Mouse (Mus musculus) skeletal muscle tissue, adult 2 months (tissue): ENCODE measurements around the gene Itsn1.

Experiments used
- DNase-seq: peaks from one replicate; pipeline ENCODE4 v3.0.0-alpha.2; 2012; ENCODE audit warnings: low read depth, low spot score

The Itsn1 gene

DNA sequence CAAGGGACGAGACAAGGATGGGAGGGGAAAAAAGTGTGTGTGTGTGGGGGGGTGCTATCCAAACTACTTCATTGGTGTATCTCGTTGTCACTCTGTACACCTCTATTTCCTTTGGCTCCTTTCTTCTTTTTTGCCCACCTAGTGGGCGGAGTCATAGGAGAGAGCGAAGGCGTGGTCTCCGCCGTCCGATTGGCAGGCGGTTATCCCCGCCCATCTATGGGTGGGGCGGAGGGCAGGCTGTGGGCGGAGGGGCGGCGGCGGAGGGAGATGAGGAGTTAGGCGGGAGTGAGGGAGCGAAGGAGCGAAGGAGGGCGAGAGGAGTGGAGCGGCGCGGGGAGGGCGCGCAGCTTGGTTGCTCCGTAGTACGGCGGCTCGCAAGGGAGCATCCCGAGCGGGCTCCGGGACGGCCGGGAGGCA, at the start of gene Itsn1:
Gene Itsn1 (plus strand): TSS at position 216 of the 417 bp plus-strand sequence.
- peak; percentile 98 for DNase-seq

DNA sequence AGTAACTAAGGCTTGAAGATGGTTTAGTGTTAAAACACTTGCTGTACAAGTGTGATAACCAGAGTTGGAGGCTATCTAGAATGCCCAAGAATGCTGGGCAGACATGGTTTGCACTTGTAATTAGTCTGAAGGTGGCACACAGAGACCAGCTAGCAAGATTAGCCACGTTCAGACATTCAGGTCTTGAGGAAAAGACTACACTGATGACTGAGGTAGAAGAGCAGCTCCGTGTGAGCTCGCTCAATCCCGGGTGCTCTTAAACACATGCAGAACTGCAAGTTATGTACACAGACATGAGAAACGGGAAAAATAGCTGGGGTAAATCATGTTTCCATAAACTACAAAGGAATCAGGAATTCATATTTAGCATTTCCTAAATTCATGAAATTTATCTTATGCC, 48.4 kb upstream of the Itsn1 start:
- DNase-seq = no peak

DNA sequence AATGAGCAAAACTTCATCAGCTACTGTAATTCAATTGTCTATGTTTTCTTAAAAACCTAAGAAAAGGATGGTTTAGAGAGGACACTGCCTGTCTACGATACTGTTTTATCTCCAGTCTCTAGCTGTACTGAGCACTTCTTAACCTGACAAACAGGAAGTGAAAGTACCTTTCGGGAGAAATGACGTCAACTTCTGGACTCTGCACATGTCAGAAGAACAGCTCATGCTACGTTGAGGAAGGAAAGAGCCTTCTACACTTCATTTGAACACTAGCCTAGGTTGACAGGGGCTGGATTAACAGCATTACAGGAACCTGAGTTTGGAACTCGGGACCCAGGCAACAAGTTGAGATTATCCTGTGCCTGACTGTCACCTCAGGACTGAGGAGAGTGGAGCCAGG, 43.6 kb upstream of the Itsn1 start:
- DNase-seq = peak; percentile 20

DNA sequence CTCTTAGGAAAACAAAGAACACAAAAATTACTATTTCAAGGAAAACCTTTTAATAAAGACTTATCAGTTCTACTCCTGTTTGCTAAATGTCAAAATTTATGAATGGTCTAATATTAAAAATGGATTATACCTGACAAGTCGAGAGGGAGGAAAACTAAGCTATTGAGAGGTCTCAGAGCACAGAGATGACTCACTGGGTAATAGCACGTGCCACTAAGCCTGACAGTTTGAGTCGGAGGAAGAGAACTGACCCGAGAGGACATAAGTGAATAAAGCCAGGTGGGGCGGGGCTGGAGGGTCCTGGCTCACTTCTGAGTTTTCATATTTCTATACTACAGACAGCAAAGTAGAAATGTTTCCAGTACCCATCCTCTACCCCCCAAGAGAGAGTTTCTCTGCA, 42.7 kb upstream of the Itsn1 start:
- no peak for DNase-seq

DNA sequence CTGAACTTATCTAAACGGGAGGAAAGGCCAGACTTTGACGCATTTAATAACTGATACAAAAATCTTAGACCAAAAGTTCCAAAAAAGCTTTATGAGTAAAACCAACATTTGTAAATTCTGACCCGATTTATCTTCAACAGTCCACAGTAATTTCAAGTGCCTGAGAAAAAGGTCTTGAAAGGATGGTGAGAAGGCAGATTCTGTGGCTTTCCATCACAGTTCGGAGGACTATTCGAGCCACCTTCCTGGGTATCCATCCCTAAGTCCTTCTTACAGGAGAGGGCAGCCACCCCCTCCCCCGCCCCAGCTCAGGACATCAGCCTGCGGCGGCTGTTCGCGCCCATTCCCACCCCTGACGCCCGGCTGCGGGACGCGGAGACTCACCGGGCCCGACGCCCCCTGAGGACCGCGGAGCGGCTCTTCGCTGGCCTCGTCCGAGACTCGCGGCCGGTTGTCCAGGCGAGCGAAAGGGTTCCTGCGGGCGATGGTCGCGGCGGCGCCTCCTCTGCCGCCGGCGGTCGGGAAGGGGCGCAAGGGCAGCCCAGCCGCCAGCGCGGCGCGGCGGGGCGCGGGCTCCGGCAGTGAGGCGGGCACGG, 41.0 kb upstream of the Itsn1 start:
- no peak for DNase-seq

DNA sequence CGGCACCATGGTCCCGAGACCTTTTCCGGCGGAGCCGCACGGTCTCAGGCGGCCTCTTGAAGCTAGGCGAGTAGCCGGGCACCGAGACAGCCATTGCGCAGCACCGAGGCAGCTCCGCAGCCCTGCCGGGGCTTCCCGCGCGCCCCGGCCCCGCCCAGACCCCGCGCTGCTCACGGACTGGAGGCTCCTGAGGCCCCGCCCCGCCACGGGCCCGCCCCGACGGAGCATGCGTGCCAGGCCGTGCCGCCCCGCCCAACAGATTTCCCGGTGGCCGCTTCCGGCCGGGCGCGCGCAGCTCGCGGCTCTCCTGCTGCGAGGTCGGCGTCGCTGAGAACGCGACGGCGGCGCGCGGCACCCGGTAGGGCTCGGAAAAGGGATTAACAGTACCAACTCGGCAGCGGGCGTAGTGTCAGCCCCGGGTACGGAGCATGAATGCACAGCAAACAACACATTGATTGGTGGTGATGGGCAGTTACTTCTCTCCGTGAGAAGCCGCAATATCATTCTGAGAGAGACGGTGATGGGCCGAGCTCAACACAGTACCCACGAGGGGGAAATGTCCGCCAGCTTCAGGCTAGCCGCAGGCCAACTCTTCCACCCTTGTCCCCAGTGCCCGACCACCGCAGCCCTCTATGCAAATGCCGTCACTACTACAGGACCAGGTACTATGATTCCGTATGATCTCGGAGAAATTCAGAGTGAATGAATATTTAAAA, 40.3 kb upstream of the Itsn1 start, which contains the start of gene Donson:
Gene Donson (minus strand): TSS at position 152 of the 716 bp plus-strand sequence.
- DNase-seq = peak; percentile 84

DNA sequence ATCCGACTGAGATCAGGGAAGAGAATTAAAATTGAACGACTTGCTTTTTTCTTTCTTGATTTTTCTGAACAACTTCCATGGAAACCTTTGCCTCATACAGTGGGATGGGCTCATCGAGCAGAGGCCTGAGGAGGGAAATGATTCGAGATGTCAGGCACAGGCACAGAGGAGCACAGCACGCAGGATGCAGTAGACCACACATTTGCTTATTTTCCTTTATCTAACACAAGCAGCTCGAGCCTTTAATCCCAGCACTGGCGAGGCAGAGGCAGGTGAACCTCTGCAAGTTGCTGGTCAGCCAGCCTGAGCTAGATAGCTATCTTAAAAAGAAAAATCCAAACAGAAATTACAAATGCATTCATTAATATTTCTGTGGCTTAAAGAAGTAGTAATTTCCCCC, 39.3 kb upstream of the Itsn1 start:
- DNase-seq = no peak

DNA sequence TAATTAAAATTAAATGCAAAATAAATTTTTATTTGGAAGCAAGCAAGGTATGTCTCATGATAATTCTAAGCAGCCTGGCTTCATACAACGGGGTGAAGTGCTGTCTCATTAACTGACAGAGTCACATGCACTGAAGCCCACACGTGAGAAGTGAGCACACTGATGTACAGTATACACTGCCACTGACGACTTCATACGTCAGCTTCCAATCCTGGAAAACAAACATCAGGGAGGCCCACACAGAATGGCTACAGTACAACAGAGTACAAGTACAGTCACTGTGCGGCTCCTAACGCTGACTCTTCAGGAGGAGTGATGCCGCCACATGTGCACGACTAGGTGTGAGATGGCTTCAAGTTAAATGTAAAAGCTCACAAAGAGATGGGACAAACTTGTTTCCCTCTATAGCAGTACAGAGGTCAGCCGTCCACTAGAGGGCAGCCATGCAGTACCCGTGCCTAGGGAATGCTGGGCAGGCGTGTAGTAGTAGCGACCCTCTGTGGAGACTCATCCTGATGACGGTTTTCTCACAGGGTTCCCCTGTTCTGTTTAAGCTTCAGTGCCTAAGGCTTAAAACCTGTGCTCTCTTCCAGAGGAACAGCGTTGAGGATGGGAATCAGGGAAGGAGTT, 34.5 kb upstream of the Itsn1 start:
- peak; percentile 49 for DNase-seq

DNA sequence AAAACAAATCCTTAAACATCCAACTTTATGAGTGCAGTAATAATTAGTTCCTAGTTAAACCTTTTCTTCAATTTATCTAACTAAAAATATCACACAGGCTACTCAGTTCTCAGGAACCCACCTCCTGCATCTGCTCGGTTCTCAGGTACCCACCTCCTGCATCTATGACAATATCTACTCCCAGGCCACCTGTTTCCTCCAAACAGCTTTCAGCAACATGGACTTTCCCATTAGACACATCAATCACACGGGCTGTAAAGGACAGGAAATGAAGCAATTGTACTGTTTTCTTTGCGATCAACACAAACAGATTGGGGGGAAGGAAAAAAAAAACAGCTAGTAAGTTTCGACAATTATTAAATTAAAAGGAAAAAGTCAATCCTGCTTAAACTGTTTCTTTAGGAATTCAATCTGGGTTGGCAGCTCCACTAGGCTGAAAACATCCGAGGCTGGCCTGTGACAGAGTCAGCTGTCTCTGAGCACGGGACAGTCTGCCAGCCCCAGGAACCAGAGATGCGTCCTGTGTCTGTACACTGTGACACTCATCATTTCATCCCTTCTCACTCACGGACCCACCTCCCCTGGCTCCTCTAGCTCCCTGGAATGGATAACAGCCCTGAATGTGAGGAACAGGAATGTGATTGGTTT, 33.8 kb upstream of the Itsn1 start:
- DNase-seq = peak; percentile 13

DNA sequence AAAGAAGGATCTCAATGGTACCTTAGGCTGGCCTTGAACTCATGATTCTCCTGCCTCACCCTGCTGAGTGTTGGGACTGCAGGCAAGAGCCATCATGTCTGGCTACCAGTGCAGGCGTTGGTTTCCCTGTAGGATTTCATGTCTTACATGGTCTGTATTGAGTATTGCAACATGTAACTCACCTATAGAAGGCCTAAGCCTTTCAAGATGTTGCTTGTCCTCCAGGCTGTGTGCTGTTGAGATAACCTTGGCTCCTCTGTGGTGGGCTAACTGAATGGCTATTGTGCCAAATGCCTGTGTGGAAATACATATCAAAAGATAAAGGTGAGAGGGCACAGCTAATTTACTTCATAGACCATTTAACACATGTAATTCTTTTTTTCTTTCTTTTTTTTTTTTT, 30.1 kb upstream of the Itsn1 start:
- no peak for DNase-seq

DNA sequence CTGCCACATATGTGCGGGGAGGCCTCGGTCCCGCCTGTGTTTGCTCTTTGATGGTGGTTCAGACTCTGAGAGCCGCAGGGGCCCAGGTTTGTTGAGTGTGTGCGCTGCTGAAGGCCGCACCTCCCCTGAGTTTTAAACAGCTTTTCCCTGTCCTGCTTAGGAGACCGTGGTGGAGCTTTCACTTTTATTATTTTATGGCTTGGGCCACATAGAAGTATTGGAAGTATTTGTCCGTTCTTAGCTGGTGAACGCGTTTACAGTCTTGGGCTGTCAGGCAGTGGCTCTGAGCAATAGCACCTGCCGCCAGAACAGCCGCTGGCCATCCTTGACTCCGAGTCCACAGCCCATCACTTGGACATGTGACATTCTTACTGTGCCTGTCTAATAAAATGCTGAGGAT, 27.2 kb upstream of the Itsn1 start:
- DNase-seq = no peak

DNA sequence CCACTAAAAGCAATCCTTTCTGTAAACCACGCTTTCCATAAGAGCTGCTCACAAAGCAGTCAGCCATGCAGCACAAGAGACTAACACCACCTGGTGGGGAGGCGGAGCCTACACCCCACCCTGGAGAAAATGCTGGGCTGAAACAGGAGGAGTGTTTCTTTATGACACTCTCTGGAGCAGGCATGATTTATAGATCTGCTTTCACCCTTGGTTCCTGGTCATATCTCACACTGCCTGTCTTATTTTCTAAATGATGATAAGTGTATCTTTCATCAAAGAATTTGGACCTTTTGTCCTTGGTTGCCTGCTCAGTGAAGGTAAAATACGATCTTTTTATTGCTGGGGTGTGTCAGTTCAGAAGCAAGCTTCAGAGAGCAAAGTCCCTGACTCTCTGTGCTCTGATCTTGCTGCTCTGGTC, 26.3 kb upstream of the Itsn1 start:
- DNase-seq = no peak

DNA sequence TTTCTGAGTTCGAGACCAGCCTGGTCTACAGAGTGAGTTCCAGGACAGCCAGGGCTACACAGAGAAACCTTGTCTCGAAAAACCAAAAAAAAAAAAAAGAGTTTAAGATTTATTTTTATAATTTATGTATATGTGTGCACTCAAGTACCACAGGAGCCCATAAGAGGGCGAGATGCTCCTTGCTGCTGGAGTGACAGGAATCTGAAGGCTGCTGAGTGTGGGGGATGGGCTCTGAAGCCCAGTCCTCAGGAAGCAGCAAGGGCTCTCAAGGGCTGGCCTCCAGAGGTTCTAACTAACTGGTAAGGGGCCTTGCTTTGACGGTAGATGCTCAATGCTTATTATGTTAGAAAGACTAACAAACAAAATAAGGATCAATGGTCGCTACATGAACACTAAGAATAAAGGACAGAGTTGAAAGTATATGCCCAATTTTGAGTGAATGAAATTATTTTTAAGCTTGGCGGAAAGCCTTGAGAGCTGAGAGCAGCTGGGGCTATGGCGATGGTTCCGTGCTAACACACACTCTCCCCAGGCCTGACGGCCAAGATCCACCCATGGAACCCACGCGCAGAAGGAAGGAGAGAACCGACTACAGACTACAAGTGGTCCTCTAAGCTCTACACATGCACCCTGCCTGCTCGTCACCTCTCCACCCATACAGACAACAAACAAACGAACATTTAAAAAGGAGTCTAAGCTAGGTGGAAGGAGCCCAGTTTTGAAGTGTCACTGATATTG, 24.3 kb upstream of the Itsn1 start:
- no peak for DNase-seq

DNA sequence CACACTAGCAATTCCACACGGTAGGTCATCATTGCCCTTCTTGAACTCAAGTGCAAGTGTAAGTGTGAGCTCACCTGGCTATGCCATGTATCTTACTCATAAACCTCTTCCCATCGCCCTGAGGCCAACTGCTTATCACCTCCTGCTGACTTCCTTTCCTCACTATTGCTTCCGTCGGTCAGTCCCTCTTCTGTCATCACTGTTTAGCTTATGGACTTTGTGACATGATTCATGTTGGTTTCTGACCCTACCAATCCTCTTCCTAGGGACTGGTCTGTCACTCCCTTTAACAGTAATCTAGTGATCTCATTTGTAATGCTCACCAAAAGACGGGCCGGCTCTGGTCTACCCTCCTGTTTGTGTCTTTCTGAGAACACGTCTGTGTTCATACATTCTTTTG, 18.8 kb upstream of the Itsn1 start:
- no peak for DNase-seq

DNA sequence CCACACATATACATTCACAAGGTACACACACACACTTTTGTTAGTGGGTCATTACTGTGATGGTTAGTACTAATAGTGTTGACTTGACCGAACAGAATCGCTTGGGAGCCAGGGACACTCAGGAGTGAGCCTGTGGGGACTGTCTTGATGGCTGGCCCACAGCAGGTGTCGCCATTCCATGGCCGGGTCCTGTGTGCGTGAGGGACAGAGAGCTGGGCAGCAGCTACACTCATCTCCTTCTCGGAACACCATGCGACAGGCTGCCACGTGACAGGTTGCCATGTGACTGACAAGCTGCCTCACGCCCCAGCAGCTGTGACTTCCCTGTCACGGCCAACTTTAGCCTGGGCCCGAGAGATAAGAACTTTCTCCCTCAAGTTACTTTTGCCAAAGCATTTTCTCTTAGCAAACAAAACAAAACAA, 12.1 kb upstream of the Itsn1 start:
- no peak for DNase-seq

DNA sequence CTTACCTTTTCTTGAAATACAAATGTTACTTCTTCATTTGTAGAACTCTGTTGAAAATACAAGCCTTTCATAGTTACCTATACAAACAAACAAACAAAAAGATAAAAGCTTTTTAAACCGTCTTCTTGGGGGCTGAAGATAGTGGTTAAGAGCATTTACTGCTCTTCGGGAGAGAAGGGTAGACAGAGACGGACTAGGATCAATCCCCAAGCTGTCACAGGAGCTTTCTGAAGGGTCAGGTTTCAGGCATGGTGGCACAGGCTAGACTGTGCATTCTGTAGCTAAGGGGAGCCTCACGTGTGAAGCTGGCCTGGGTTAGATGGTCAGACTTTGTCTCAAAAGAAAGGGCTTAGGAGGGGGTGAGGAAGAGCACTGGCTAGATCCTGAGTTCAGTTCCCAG, 11.7 kb upstream of the Itsn1 start:
- no peak for DNase-seq

DNA sequence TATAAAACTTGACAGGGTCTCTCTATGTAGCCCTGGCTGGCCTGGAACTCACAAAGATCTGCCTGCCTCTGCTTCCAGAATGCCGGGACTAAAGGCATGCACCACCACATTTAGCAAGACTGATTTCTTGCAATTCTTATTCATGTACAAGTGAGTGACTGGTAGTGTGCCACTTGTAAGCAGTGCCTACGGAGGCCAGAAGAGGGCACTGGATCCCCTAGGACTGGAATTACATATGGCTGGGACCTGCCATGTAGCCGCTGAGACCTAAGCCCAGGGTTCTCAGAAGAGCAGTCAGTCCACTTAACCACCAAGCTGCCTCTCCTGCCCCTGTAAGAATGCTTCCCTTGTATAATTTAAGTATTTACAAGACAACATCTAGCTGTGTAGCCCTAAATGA, 4.8 kb upstream of the Itsn1 start:
- DNase-seq = no peak

DNA sequence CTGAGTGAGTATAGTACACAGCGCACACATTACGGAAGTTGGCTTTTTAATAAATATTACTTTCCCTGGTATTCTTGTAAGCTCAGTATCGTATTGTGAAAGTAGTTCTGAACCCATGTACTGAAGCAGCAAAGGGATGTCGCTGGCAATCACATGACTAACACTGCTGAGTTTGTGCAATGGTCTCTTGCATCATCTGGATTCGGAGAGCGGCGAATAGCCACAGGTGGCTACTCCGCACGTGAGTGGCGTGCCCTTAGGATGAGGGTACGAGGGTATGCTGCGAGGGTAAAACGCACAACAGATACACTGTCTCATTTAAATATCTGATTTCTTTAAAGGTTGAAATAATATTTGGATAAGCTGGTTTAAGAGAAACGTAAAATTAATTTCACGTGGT, 1.6 kb upstream of the Itsn1 start:
- peak; percentile 49 for DNase-seq

DNA sequence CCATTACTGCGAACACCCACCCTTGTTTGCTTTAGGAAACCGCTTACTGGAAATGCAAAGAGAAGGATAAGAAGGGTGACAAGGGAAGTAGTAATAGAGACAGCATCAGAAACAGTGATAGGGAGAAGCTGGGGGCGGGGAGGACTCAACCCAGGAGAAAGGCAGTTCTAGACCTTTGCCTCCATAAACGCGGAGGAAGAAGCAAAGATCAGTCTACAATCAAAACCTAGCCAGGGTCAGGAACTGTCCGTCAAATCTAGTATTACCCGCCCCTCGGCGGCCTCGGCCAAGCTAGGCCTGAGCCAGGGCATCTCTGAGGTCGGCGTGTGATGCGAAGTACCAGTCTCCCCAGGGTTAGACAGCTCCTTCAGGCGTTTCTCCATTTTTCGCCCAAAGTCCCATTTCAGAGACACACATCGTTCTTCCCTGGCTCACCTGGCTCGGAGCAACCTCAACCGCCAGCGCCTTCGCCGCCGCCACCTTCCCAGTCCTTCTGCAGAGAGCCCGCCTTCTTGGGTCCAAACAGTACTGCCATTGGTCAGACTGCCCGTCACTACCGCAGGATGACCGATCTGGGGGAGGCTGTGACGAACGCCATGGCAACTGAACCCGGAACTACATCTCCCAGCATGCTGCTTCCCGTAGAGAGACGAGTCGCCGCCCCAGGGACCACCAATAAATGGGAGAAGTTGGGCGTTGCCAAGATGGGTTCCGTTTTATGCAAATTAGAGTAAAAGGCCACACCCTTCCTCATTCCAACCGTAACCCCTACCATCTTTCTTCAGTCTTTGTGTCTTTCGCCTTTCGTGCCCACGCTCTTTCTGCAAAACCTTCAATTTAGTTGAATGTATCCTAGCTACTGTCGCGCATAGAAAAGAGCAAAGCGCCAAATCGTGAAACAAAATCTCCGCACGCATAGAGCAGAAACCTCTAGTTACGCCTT, 687 bp upstream of the Itsn1 start, which contains the start of gene Cryzl1:
Gene Cryzl1 (minus strand): TSS at position 853 of the 943 bp plus-strand sequence.
- peak; percentile 99 for DNase-seq

DNA sequence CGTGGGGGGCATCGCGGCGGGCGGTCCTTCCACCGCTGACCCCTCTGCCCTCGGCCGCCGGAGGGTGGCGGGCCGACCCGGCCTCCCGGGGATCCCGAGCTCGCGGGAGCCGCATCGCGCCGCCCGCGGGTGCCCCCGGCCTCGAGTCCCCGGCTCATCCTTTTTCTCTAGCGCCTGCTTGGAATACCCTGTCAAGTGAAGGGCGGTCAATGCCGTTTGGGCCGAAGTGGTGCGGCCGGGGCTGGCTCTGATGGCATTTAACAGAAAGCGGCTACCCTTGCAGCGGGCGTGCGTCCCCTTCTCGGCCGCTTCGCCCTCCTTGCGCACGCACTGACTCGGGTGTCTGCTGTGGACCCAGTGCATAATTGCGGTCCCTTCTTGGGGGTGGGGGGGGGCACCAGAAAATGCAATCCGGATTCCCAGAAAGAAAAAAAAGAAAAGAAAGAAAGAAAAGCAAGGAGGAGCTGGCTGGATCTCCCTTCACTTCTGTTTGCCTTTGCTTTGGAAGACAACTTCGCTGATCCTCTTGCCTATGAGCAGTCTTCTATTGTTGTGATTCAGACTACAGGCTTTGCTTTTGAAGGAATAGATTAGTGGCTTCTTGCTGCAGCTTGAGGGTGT, 850 bp downstream of the Itsn1 start:
- DNase-seq = no peak
